Mouse (Mus musculus) limb, embryonic 14.5 days (tissue): ENCODE results near the gene Gcsam. TPM values are rescaled to one million over a fixed set of nuclear protein-coding genes. Genes with fewer than 3 reads are reported as not detected.

Experiments used
- ATAC-seq: fragments of 200-750 bp; cut with Nextera tagmentation; 2 replicates; pipeline ENCODE4 v1.8.0; 2017; ENCODE audit warnings: low read depth, moderate number of reproducible peaks, moderate TSS enrichment; ENCODE audit not compliant: low FRiP score
- DNase-seq: peaks from one replicate; pipeline ENCODE4 v3.0.0-alpha.2; 2015; ENCODE audit warnings: low spot score
- H3K27ac ChIP-seq: fragments of 300-500 bp; sonication (generic); replicated peaks from 2 replicates; pipeline ENCODE4 v1.5.1; 2014; ENCODE audit warnings: low read depth, mild to moderate bottlenecking, low read length, moderate library complexity, mixed read lengths
- H3K27me3 ChIP-seq: fragments of 300-500 bp; sonication (generic); 2 replicates; pipeline ENCODE4 v1.6.1; 2014; ENCODE audit warnings: low read length, mixed read lengths; ENCODE audit not compliant: control insufficient read depth, insufficient read depth
- H3K36me3 ChIP-seq: fragments of 300-500 bp; sonication (generic); 2 replicates; pipeline ENCODE4 v1.6.1; 2014; ENCODE audit warnings: mild to moderate bottlenecking, low read length, moderate library complexity, mixed read lengths; ENCODE audit not compliant: control insufficient read depth, insufficient read depth
- H3K4me1 ChIP-seq: fragments of 300-500 bp; sonication (generic); 2 replicates; pipeline ENCODE4 v1.6.1; 2014; ENCODE audit warnings: antibody characterized with exemption, low read length, mixed read lengths; ENCODE audit not compliant: control insufficient read depth, insufficient read depth
- H3K4me2 ChIP-seq: fragments of 300-500 bp; sonication (generic); replicated peaks from 2 replicates; pipeline ENCODE4 v1.6.1; 2014; ENCODE audit warnings: low read depth, mild to moderate bottlenecking, low read length, moderate library complexity; ENCODE audit not compliant: severe bottlenecking
- H3K4me3 ChIP-seq: fragments of 300-500 bp; sonication (generic); replicated peaks from 2 replicates; pipeline ENCODE4 v1.5.1; 2014; ENCODE audit warnings: low read length
- H3K9ac ChIP-seq: fragments of 300-500 bp; sonication (generic); 2 replicates; pipeline ENCODE4 v1.6.1; 2014; ENCODE audit warnings: mild to moderate bottlenecking, low read depth, low read length, moderate library complexity; ENCODE audit not compliant: severe bottlenecking
- H3K9me3 ChIP-seq: fragments of 300-500 bp; sonication (generic); 2 replicates; pipeline ENCODE4 v1.6.1; 2016; ENCODE audit warnings: low read length; ENCODE audit not compliant: control insufficient read depth
- POLR2A ChIP-seq: fragments of 200-500 bp; IDR thresholded peaks from 2 replicates; pipeline ENCODE4 v1.8.0; 2012; ENCODE audit warnings: inconsistent platforms, mild to moderate bottlenecking, moderate library complexity, borderline replicate concordance; ENCODE audit not compliant: insufficient read depth, insufficient read length; ENCODE audit errors: extremely low read depth
- WGBS: fragments of 180-500 bp; shearing (Covaris S2); extraction: QIAGEN DNeasy Blood & Tissue Kit; methylation state at CpG from one replicate; pipeline ENCODE4 v1.1.7; 2014; 5-methylcytosine and 5-hydroxymethylcytosine counted together
- polyA plus RNA-seq, 2 experiments: library from polyadenylated mRNA; depleted of rRNA in 1 of 2; stranded (reverse) in 1 of 2; unstranded in 1 of 2; fragments of >200 nt; fragmentation: Nextera tagmentation in 1 of 2; extraction: Ambion mirVana in 1 of 2; gene quantifications; 2 replicates each; pipeline versions ENCODE4 v1.2.1 to v1.2.3; 2012 to 2014

The Gcsam gene
- polyA plus RNA-seq, 2 experiments, result 0.68 to 1.6 TPM

DNA sequence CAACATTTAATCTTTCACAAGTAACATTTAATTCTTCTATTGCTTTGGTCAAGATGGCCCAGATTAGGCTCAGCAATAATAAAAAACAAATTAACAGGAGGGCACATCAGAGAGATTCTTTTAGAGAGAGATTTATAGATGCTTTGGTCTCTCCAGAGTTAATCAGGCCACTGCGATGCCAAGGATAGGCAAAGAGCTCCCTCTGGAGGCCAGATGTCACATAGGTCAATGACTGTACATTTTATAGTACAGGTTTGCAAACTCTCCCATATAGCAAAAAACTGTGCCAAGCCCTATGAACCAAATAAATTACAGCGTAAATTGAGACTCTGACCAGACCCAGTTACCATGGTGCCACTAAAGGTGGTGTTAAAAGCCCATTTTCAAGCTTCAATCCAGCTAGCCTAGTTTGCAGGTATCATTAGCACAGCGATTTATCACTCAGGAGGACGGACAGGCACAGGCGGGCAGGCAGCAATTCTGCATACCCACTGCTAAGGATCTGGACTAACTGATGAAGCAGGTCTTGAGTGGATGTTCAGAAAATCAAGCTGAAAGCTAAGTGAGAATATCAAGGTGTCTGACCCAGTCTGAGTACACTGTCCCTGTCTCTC, 20.3 kb downstream of the Gcsam start:
- no peak overlapping the region for H3K9ac ChIP-seq
- peak; percentile 79 for DNase-seq
- H3K9me3 ChIP-seq, result no peaks in the 10 kb centered on the region
- H3K36me3 ChIP-seq, result no peaks in the 10 kb centered on the region
- WGBS, result 42% methylated on average over 5 of the region's 5 CpGs
- H3K27ac ChIP-seq, result no peak overlapping the region
- H3K4me2 ChIP-seq, result no peak overlapping the region
- no peak for TF ChIP-seq POLR2A
- H3K4me1 ChIP-seq, result no peaks in the 10 kb centered on the region
- ATAC-seq, result peak; percentile 67; the same call in 1 of the 2 replicates
- H3K4me3 ChIP-seq, result no peak overlapping the region
- H3K27me3 ChIP-seq, result no peaks in the 10 kb centered on the region

- Histone ChIP-seq H3K27me3 (no peaks in the 10 kb centered on the region), H3K36me3 (no peaks in the 10 kb centered on the region), H3K4me2 (no peak overlapping the region), H3K4me3 (no peak overlapping the region), H3K27ac (no peak overlapping the region), H3K9me3 (no peaks in the 10 kb centered on the region), H3K9ac (no peak overlapping the region), H3K4me1 (no peaks in the 10 kb centered on the region)
- TF ChIP-seq POLR2A, result no peak
- ATAC-seq (no peak), DNase-seq (no peak)
- WGBS, result 76% methylated on average over 4 of the region's 4 CpGs
These were observed 22.2 kb downstream of the Gcsam start for GRCm38 (mm10) chr16:45632420-45632819.

DNA sequence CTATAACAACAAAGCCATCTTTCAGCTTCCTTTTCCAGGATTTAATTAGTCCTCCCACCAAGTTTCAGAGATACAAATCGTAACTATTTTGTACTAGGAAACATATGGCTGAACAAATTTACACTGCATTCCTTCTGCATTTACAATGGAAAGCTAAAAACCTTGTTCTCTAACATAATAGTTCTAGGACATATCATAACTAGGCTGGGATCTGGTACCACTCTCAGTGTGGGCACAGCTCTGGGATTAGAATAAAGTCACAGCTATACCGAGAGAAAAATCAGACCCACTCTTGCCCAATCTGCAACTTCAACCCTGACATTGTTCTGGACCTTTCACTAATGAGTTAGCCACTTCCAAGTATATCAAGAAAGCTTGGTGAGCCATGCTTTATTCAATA, 25.6 kb downstream of the Gcsam start:
- no peak overlapping the region for H3K4me3 ChIP-seq
- 78% methylated on average over 2 of the region's 2 CpGs for WGBS

GRCm38 (mm10) chr16:45640070-45640762, 30.0 kb downstream of the Gcsam start:
- no peak overlapping the region for H3K27ac ChIP-seq
- ATAC-seq, result no peak

More for the DNA sequence above, 25.6 kb downstream of the Gcsam start:
- H3K9ac ChIP-seq, result no peak overlapping the region
- no peaks in the 10 kb centered on the region for H3K36me3 ChIP-seq
- no peak for DNase-seq
- no peak for ATAC-seq
- no peak overlapping the region for H3K4me2 ChIP-seq
- TF ChIP-seq POLR2A, result no peak
- no peaks in the 10 kb centered on the region for H3K4me1 ChIP-seq
- H3K27ac ChIP-seq, result no peak overlapping the region
- H3K9me3 ChIP-seq, result no peaks in the 10 kb centered on the region
- H3K27me3 ChIP-seq, result no peaks in the 10 kb centered on the region

GRCm38 (mm10) chr16:45641301-45641700, 31.1 kb downstream of the Gcsam start:
- H3K4me3 ChIP-seq, result no peak overlapping the region
- TF ChIP-seq POLR2A, result no peak
- DNase-seq (no peak), ATAC-seq (no peak)
- H3K36me3 ChIP-seq, result no peaks in the 10 kb centered on the region
- no peak overlapping the region for H3K27ac ChIP-seq
- no peak overlapping the region for H3K9ac ChIP-seq
- H3K4me1 ChIP-seq, result no peaks in the 10 kb centered on the region
- H3K9me3 ChIP-seq, result no peaks in the 10 kb centered on the region
- WGBS, result 50% methylated on average over 3 of the region's 3 CpGs
- no peaks in the 10 kb centered on the region for H3K27me3 ChIP-seq
- no peak overlapping the region for H3K4me2 ChIP-seq

More at GRCm38 (mm10) chr16:45640070-45640762, 30.0 kb downstream of the Gcsam start:
- Histone ChIP-seq H3K9me3 (no peaks in the 10 kb centered on the region), H3K36me3 (no peaks in the 10 kb centered on the region), H3K4me2 (no peak overlapping the region), H3K27me3 (no peaks in the 10 kb centered on the region), H3K4me3 (no peak overlapping the region), H3K4me1 (no peaks in the 10 kb centered on the region), H3K9ac (no peak overlapping the region)
- no peak for TF ChIP-seq POLR2A
- DNase-seq, result no peak
- WGBS, result 77% methylated on average over 10 of the region's 10 CpGs
